Mouse (Mus musculus) gastrocnemius, postnatal 25 days (tissue): ENCODE measurements around the gene Oas1d. TPM values are rescaled to one million over a fixed set of nuclear protein-coding genes. Genes with fewer than 3 reads are reported as not detected.
"Not testable (repeated sequence)": the region's sequence is repeated elsewhere in the genome, so short reads cannot be mapped to it uniquely, and the experiment has no call there.

Source experiments
- DNase-seq: peaks from one replicate; pipeline ENCODE4 v3.0.0; 2022
- long read RNA-seq, 2 experiments: library from polyadenylated mRNA; stranded (forward); transcript quantifications; one replicate each; pipeline ENCODE4 v2.0.0; 2021
- total RNA-seq, 2 experiments: library from RNA; stranded (reverse); gene quantifications; 1 replicate in 1 of 2; 2 replicates in 1 of 2; pipeline ENCODE4 v1.2.3; 2021

Gene Oas1d
- not detected for total RNA-seq
- long read RNA-seq, experiment 1: 0 reads
- long read RNA-seq, experiment 2: 0 reads

GRCm38 (mm10) chr5:120914204-120914603, at the start of gene Oas1d:
Gene Oas1d (plus strand): TSS chr5:120914536.
- DNase-seq: not testable (repeated sequence)

- DNase-seq: no peak
Measured at GRCm38 (mm10) chr5:120865336-120865860, 48.9 kb upstream of the Oas1d start.

GRCm38 (mm10) chr5:120869436-120870015, 44.8 kb upstream of the Oas1d start:
- DNase-seq: no peak

GRCm38 (mm10) chr5:120870081-120870480, 44.3 kb upstream of the Oas1d start:
- no peak for DNase-seq

- no peak for DNase-seq
Measured at GRCm38 (mm10) chr5:120870782-120871181, 43.6 kb upstream of the Oas1d start.

- no peak for DNase-seq
Measured at GRCm38 (mm10) chr5:120871469-120871868, 42.9 kb upstream of the Oas1d start.

GRCm38 (mm10) chr5:120876839-120877238, 37.5 kb upstream of the Oas1d start:
- DNase-seq: not testable (repeated sequence)

GRCm38 (mm10) chr5:120877407-120877806, 36.9 kb upstream of the Oas1d start:
- not testable (repeated sequence) for DNase-seq

- not testable (repeated sequence) for DNase-seq
Measured at GRCm38 (mm10) chr5:120878803-120879202, 35.5 kb upstream of the Oas1d start.

- not testable (repeated sequence) for DNase-seq
Measured at GRCm38 (mm10) chr5:120881681-120882080, 32.7 kb upstream of the Oas1d start.

GRCm38 (mm10) chr5:120887413-120887812, 26.9 kb upstream of the Oas1d start, which contains the start of gene Oas1g:
Gene Oas1g (minus strand): TSS chr5:120887613.
- DNase-seq: not testable (repeated sequence)

GRCm38 (mm10) chr5:120887831-120888230, 26.5 kb upstream of the Oas1d start:
- DNase-seq: no peak

GRCm38 (mm10) chr5:120888294-120888815, 26.0 kb upstream of the Oas1d start:
- not testable (repeated sequence) for DNase-seq

GRCm38 (mm10) chr5:120890026-120890425, 24.3 kb upstream of the Oas1d start:
- DNase-seq: no peak

GRCm38 (mm10) chr5:120890991-120891390, 23.3 kb upstream of the Oas1d start:
- DNase-seq: no peak

GRCm38 (mm10) chr5:120891566-120892242, 22.6 kb upstream of the Oas1d start:
- not testable (repeated sequence) for DNase-seq

- no peak for DNase-seq
Measured at GRCm38 (mm10) chr5:120892243-120892660, 22.1 kb upstream of the Oas1d start.

GRCm38 (mm10) chr5:120893866-120894265, 20.5 kb upstream of the Oas1d start:
- not testable (repeated sequence) for DNase-seq

GRCm38 (mm10) chr5:120894692-120895091, 19.6 kb upstream of the Oas1d start:
- not testable (repeated sequence) for DNase-seq

GRCm38 (mm10) chr5:120895231-120895900, 19.0 kb upstream of the Oas1d start:
- no peak for DNase-seq

- DNase-seq: no peak
Measured at GRCm38 (mm10) chr5:120898307-120898706, 16.0 kb upstream of the Oas1d start.

GRCm38 (mm10) chr5:120898726-120899125, 15.6 kb upstream of the Oas1d start:
- no peak for DNase-seq

- DNase-seq: no peak
Measured at GRCm38 (mm10) chr5:120900666-120901065, 13.7 kb upstream of the Oas1d start.
